Mouse (Mus musculus) E14TG2a.4 (cell line): ENCODE results near the gene Crhr2.

Experiments used
- H3K27me3 ChIP-seq: 2 replicates; pipeline ENCODE4 v1.6.1; 2014; ENCODE audit warnings: low read length, control low read depth; ENCODE audit not compliant: insufficient read depth
- H3K36me3 ChIP-seq: 2 replicates; pipeline ENCODE4 v1.6.1; 2014; ENCODE audit warnings: low read length, control low read depth; ENCODE audit not compliant: insufficient read depth
- H3K4me1 ChIP-seq: replicated peaks from 2 replicates; pipeline ENCODE4 v1.6.1; 2014; ENCODE audit warnings: low read depth, low read length, control low read depth
- H3K4me3 ChIP-seq: replicated peaks from 2 replicates; pipeline ENCODE4 v1.5.1; 2014; ENCODE audit warnings: mild to moderate bottlenecking, low read length
- H3K9me3 ChIP-seq: 2 replicates; pipeline ENCODE4 v1.6.1; 2014; ENCODE audit warnings: low read length, control low read depth
- CTCF ChIP-seq: conservative IDR thresholded peaks from 2 replicates; pipeline ENCODE4 v1.5.1; 2014; ENCODE audit warnings: low read length
- NANOG ChIP-seq: IDR thresholded peaks from 2 replicates; pipeline ENCODE4 v1.6.1; 2014; ENCODE audit warnings: borderline replicate concordance, low read length, mixed read lengths
- POU5F1 ChIP-seq: IDR thresholded peaks from 2 replicates; pipeline ENCODE4 v1.6.1; 2014; ENCODE audit warnings: low read length, borderline replicate concordance

Gene Crhr2

DNA sequence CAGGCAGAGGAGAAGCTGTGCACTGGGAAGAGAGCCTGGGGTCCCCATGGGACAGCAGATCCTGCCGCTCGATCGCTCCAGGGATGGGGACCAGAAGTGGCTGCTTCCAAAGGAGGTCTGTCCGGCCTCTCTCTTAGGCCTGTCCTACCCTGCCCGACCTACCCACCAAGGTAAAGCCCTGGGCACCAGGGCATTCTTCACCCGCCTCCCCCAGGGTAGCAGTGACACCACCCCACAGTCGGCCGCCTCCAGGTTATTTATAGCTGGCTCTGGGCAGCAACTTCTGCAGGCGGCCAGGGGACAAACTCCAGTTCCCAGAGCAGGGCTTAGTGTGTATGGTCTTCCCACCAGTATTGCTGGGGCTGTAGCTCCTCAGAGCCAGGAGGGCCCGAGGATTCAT, at the start of gene Crhr2:
TSS of gene Crhr2 (minus strand) at position 223 of the 400 bp plus-strand sequence.
- H3K9me3 ChIP-seq, result peaks cover 15% of the 10 kb centered on the region
- peaks cover 21% of the 10 kb centered on the region for H3K4me1 ChIP-seq
- TF ChIP-seq NANOG (no peak), POU5F1 (no peak), CTCF (no peak)
- peaks cover 13% of the 10 kb centered on the region for H3K27me3 ChIP-seq
- no peak within 1 kb of the TSS for H3K4me3 ChIP-seq
- no peaks in the 10 kb centered on the region for H3K36me3 ChIP-seq

DNA sequence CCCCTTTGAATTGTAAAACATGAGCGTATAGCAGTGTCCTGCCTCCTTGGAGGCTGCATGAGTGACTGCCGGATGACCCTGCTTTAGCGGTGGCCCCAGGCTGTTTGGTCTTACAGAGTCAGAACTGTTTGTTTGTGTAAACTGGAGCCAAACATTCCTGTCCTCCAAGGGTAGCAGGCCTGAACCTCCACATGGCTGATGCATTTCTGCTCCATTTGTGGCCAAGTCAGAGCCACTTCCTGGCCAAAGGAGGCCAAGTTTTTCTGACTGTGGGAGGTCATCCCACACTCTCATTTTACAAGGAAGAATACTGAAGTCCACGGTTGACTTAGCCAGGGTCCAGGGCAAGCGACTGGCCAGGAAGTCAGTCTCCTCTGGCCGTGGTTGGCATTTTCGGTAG, 46.7 kb upstream of the Crhr2 start:
- H3K9me3 ChIP-seq, result peaks cover 25% of the 10 kb centered on the region
- TF ChIP-seq POU5F1 (no peak), NANOG (no peak), CTCF (no peak)
- H3K4me3 ChIP-seq, result no peak overlapping the region
- H3K4me1 ChIP-seq, result no peaks in the 10 kb centered on the region
- no peaks in the 10 kb centered on the region; the same call in 1 of the 2 replicates for H3K27me3 ChIP-seq
- H3K36me3 ChIP-seq, result no peaks in the 10 kb centered on the region

DNA sequence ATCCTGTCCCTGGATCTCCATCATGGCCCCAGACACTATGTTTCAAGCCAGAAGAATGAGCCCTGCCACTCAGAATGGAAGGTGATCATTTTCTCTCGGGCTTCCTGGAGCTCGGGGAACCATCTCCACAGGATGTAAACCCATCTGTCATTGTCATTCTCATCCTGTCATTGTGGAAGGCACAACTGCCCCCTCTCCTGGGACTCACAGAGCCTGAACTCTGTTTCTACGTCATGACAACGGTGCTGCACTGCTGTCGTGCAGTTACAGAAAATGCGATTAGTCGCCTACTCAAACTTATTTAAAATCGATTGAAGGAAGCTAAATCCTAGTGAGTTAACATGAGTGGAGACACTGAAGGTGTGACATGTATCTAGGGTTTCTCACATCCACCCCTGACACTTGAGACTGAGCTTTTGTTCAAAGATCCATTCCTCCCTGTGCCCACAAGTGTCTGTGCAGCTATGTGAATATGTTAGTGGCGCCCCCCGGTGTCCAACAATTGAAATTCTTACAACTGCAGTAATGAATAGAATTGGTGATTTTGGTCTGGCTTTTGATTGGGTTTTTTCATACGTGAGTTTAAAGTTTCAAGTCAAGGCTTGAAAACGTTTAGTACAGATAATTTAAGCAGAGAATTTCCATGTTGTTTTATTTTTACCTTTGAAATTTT, 44.4 kb upstream of the Crhr2 start:
- Histone ChIP-seq H3K9me3 (peaks cover 2% of the 10 kb centered on the region; the same call in 1 of the 2 replicates), H3K4me1 (no peaks in the 10 kb centered on the region), H3K36me3 (no peaks in the 10 kb centered on the region), H3K27me3 (no peaks in the 10 kb centered on the region; the same call in 1 of the 2 replicates), H3K4me3 (no peak overlapping the region)
- no peak for TF ChIP-seq POU5F1
- TF ChIP-seq CTCF, result peak; percentile 59

DNA sequence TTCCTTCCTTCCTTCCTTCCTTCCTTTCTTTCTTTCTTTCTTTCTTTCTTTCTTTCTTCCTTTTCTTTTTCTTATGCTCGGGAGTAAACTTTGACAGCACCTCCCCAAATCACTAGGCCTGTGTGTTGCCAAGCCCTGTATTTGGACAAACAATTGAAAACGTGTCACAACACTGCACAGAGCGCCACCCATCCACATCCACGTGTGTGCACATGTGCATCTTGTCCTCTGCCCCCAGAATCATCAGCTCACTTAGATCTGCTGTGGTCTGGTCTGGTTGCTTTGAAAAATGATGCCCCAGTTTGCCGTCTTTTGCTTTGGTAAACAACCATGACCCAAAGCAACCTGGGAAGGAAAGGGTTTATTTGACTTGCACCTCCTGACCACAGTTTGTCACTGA, 43.1 kb upstream of the Crhr2 start:
- H3K4me3 ChIP-seq, result no peak overlapping the region
- H3K36me3 ChIP-seq, result no peaks in the 10 kb centered on the region
- H3K27me3 ChIP-seq, result no peaks in the 10 kb centered on the region
- TF ChIP-seq POU5F1, result no peak
- TF ChIP-seq NANOG, result no peak
- TF ChIP-seq CTCF, result no peak
- no peaks in the 10 kb centered on the region for H3K9me3 ChIP-seq
- no peaks in the 10 kb centered on the region for H3K4me1 ChIP-seq

DNA sequence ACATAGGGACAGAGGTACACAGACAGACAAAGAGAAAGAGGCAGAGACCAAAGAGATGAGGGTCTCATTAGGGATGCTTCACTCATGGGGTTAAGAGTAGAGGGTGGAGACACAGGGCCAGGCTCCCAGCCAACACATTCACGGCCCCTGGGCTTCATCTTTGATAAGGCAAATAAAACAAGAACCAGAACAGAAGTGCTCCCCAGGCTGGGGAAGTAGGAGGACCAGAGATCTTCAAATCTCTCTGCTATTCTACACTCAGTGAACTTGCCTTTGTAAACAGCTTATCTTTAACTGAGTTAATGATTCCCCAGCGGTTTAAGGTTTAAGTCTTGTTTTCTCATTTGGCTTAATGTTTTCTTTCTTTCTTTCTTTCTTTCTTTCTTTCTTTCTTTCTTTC, 42.6 kb upstream of the Crhr2 start:
- no peak overlapping the region for H3K4me3 ChIP-seq
- H3K36me3 ChIP-seq, result no peaks in the 10 kb centered on the region
- H3K9me3 ChIP-seq, result no peaks in the 10 kb centered on the region
- H3K27me3 ChIP-seq, result no peaks in the 10 kb centered on the region
- TF ChIP-seq NANOG, result no peak
- TF ChIP-seq POU5F1, result no peak
- TF ChIP-seq CTCF, result no peak
- no peaks in the 10 kb centered on the region for H3K4me1 ChIP-seq

DNA sequence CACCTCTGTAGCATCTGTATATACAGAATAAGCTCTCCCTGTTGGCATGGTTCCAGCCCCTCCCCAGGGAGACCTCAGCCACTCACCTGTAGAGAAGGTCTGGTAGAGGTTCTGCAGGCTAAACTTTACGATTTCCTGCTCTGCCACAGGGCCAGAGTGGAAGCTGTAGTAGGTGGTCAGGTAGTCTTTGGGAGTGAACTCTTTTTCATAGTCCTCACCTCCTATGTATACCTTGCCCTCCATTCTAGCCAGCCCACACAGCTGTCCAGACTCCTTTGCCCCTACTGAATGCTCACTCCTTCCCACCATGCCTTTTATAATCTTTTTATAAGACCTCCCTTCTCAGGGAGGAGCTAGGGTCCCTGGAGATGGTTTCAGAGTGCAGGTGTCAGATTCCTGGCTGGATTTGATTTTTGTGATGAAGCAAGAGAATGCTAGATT, 41.9 kb upstream of the Crhr2 start, which contains the start of gene Inmt:
TSS of gene Inmt (minus strand) at position 303 of the 441 bp plus-strand sequence.
- Histone ChIP-seq H3K4me3 (no peak within 1 kb of the TSS), H3K27me3 (no peaks in the 10 kb centered on the region), H3K36me3 (no peaks in the 10 kb centered on the region), H3K4me1 (peaks cover 6% of the 10 kb centered on the region), H3K9me3 (no peaks in the 10 kb centered on the region)
- TF ChIP-seq CTCF, result no peak
- no peak for TF ChIP-seq NANOG
- TF ChIP-seq POU5F1, result no peak

DNA sequence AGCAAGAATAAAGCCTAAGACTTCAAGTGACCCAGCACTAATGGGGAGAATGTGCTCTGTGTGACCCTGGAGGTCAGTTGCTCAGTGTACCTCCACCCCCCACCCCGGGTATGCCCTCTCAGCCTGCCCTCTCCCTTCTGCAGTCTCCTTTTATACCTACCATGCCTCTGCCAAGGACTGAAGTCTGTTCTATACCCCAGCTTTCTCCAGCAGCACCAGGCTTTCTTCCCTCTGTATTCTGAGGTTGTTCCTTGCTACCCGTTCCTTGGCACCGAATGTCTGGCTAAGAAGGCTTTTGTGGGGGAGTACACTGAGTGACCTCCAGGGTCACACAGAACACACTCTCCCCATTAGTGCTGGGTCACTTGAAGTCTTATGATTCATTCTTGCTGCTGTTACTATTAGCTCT, 41.1 kb upstream of the Crhr2 start:
- Histone ChIP-seq H3K4me1 (peaks cover 14% of the 10 kb centered on the region), H3K9me3 (no peaks in the 10 kb centered on the region), H3K4me3 (no peak overlapping the region), H3K27me3 (no peaks in the 10 kb centered on the region), H3K36me3 (no peaks in the 10 kb centered on the region)
- no peak for TF ChIP-seq NANOG
- no peak for TF ChIP-seq POU5F1
- TF ChIP-seq CTCF, result no peak

DNA sequence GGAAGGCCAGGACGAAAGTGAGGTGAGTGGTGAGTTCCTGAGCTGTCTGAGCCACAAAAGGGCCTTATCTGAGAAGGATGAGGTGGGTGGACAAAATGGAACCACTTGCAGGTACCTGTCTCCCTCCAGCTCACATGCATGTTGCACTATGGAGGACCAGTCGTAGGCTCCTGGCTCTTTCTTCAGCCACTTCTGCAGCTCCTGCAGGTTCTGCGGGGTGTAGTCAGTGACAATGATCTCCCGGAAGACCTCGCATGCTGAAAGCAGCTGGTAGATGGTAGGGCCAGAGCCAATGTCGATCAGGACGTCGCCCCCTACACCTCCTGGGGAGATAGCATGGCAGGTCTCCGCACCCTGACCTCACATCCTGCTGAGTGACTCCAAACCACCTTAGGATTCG, 40.4 kb upstream of the Crhr2 start:
- Histone ChIP-seq H3K4me3 (no peak overlapping the region), H3K27me3 (no peaks in the 10 kb centered on the region), H3K4me1 (peaks cover 17% of the 10 kb centered on the region), H3K36me3 (no peaks in the 10 kb centered on the region), H3K9me3 (no peaks in the 10 kb centered on the region)
- TF ChIP-seq POU5F1 (no peak), CTCF (no peak), NANOG (no peak)

DNA sequence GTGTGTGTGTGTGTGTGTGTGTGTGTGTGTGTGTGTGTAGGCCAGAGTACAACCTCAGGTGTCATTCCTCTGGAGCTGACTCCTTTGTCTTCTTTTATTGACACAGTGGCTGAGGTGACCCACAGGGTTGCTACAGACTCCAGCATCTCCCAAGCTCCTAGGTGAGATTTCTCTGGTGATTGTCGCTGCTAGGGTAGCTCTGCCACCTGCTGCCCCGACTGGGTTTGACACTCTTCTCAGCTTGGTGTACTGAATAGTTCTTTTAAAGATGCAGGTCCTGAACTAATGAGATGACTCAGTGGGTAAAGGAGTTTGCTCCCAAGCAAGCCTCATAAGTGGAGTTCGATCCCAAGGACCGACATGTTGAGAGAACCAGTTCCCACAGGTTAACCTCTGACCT, 38.8 kb upstream of the Crhr2 start:
- no peak for TF ChIP-seq POU5F1
- TF ChIP-seq CTCF, result no peak
- TF ChIP-seq NANOG, result no peak
- Histone ChIP-seq H3K4me3 (no peak overlapping the region), H3K27me3 (no peaks in the 10 kb centered on the region), H3K4me1 (peaks cover 21% of the 10 kb centered on the region), H3K36me3 (no peaks in the 10 kb centered on the region), H3K9me3 (no peaks in the 10 kb centered on the region)
